Mouse (Mus musculus) MEL (cell line): ENCODE measurements at regions not wholly inside any gene's neighbourhood (a gene's known extent, or its start where the extent isn't known, plus 50 kb on each side); places are given as distances from the start of the nearest gene placed in this dataset.

Experiments
- BHLHE40 ChIP-seq: IDR thresholded peaks from 2 replicates; pipeline ENCODE4 v1.6.1; 2012; ENCODE audit warnings: low read depth, mild to moderate bottlenecking, inconsistent platforms, low read length, improper control_type of control experiment, borderline replicate concordance
- CHD1 ChIP-seq: IDR thresholded peaks from 2 replicates; pipeline ENCODE4 v1.6.1; 2012; ENCODE audit warnings: low read depth, mild to moderate bottlenecking, inconsistent platforms, low read length, improper control_type of control experiment
- POLR2A ChIP-seq, 2 experiments: IDR thresholded peaks; 2 replicates each; pipeline ENCODE4 v1.6.1; 2011 to 2012; ENCODE audit warnings: low read length in 2 of 2, mild to moderate bottlenecking in 2 of 2, control low read depth in 1 of 2, improper control_type of control experiment in 1 of 2, low read depth in 1 of 2, moderate library complexity in 1 of 2; ENCODE audit not compliant: control insufficient read depth in 1 of 2, insufficient read depth in 1 of 2, poor library complexity in 1 of 2
- RAD21 ChIP-seq: IDR thresholded peaks from 2 replicates; pipeline ENCODE4 v1.6.1; 2011; ENCODE audit warnings: mild to moderate bottlenecking, low read depth, low read length, improper control_type of control experiment
- USF1 ChIP-seq: IDR thresholded peaks from 2 replicates; pipeline ENCODE4 v1.6.1; 2014; ENCODE audit warnings: low read depth, mild to moderate bottlenecking, inconsistent platforms, low read length, improper control_type of control experiment, moderate library complexity

GRCm38 (mm10) chr2:128424236-128424635 is 166.8 kb upstream of the Spdye4c start:
- TF ChIP-seq POLR2A (IDR thresholded peaks at IDR 0.05; ENCODE audit: control insufficient read depth in 1 of 2, insufficient read depth in 1 of 2, low read depth in 1 of 2, low read length in 2 of 2, poor library complexity in 1 of 2), result no peak
- TF ChIP-seq BHLHE40, result no peak
- no peak for TF ChIP-seq CHD1
- no peak for TF ChIP-seq USF1
- no peak for TF ChIP-seq RAD21
